ENCODE assay signal across 11 mouse cellular contexts in genomic region chr8:116800636-116801035, GRCm38 (mm10).
DNase-seq lines count a peak whose midpoint lies in the region.
"Had no signal": no experiment of that assay in that cellular context is flagged by ENCODE, and none has a peak within 500 bp of the region (broad histone marks: within the 10 kb centered on the region; RNA-seq: fewer than 3 reads in every experiment).

No protein-coding gene starts in this region.

- DNase-seq in cerebellum, postnatal 14 days, result peak; percentile 10 to 19
- DNase-seq in cerebellum, adult 11 months, result no peak
- DNase-seq in right cerebral cortex, adult 18-20 months, result peak; percentile 15
- DNase-seq in right cerebral cortex, postnatal 14 days, result no peak
- peak; percentile 27 for DNase-seq in brain, adult 2 months (ENCODE audit: low read depth, low spot score)
- DNase-seq in embryo, embryonic 9.5 days (ENCODE audit: extremely low spot score), result no peak
- DNase-seq in urinary bladder, adult 2 months (ENCODE audit: low spot score), result no peak
- DNase-seq: adrenal gland, postnatal 14 days; cerebellum, postnatal 10 days; embryo, embryonic 11 days; gastrocnemius, postnatal 14 days had no signal

Comparison
In these comparisons a context has a peak if more than half of its experiments do, and no peak if none do; other contexts are left out.
1. DNase-seq: peak in cerebellum, postnatal 14 days (2 of 2), right cerebral cortex, adult 18-20 months (single experiment) and brain, adult 2 months (single experiment); none in cerebellum, adult 11 months (single experiment), right cerebral cortex, postnatal 14 days (single experiment), embryo, embryonic 9.5 days (single experiment) and urinary bladder, adult 2 months (single experiment).